Mouse (Mus musculus): ENCODE measurements around the gene Gm20605.
A peak's percentile ranks its signal among the peaks of the same experiment; 100 is the strongest.

Gene Gm20605

DNA sequence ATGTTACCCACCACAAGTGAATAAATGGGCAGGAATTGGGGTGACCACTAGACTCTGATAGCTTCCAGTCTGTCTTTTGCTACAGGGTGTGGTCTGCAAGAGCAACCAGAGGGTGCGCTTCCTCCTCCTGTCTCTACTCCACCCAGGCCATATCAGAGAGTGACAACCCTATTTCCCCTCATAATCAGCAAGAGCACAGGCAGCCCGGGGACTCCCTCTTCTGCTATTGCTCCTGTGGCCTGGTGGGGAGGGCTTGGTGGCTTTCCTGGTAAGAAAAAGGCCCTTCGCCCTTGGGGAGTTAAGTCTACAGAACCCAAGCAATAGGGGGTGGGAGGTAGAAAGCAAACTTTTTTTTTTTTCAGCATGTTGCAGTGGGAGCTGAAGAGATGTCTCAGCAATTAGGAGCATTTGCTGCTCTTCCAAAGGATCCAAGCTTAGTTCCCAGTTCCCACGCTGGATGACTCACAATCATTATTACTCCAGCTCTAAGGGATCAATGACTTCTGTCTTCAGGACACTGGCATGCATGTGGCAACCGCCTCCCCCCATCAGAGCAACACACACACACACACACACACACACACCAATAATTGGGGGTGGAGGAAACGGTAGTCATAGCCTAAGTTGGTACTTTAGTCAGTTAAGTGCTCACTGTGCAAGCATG is 57.3 kb downstream of the Gm20605 start:
- DNase-seq (ENCODE audit: low read depth in 2 of 2, low spot score in 2 of 2), result peak; percentile 14 to 20

DNA sequence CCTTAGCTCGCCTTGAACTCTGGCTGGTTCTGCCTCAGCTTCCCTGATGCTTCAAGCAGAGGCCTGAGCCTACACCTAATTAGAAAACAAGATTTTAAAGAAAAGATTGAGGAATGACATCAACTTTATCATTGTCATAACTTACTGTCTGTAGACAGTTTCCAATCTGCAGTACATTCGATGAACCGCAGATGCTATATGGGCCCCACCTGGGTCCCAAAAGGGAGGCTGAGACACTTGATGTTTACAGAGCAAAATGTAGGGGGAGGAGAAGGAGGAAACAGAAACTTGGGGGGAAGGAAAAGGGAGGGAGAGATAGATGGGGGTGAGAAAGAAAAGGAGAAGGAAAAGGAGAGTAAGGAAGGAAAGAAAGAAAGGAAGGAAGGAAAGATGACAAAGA is 61.0 kb downstream of the Gm20605 start:
- no peak for DNase-seq (ENCODE audit: low read depth in 2 of 2, low spot score in 2 of 2)

DNA sequence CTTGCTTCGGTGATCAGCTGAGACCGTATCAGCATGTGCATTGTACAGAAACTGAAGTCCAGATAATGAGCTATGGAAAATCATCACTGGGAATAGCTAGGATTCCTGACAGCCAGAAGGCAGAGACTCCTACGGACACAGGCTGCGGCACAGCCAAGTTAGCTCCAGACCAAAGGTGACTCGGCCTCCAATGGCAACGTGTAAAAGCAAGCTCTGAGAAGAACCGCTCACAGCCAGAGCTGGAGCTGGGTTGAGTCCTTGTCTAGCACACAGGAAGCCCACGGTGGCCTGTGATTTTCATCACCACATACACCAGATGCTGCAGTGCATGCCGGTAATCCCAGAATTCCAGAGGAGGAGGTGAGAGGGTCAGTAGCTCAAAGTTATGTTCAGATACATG is 61.6 kb downstream of the Gm20605 start:
- DNase-seq (ENCODE audit: low read depth in 2 of 2, low spot score in 2 of 2), result no peak

DNA sequence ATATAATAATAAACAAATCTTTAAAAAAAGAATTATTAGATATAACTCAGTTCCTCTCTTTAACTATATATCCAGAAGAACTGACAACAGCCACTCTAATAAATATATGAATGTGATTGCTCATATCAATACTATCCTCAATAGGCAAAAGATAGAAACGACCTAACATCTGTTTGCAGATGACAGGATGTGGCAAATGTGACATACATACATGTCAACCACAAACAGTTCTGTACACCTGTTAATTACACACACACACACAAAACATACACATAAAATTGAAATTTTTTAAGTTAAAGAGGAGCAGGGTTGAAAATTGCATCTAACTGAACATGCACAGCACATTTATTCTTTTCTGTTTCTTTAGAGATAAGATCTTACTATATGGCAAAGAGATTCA is 62.9 kb downstream of the Gm20605 start:
- DNase-seq (ENCODE audit: low read depth in 2 of 2, low spot score in 2 of 2), result no peak
